In genomic region chr14:118709736-118710135, GRCm38 (mm10) we compare ENCODE assay signal across 8 mouse cellular contexts. TPM values are rescaled to one million over a fixed set of nuclear protein-coding genes. Genes with fewer than 3 reads are reported as not detected.
DNase-seq lines count a peak whose midpoint lies in the region; ATAC-seq and TF ChIP-seq lines count a peak whose summit lies in the region.

No protein-coding gene starts in this region.

- no peaks in the 10 kb centered on the region for H3K9me3 ChIP-seq in ES-Bruce4 (replicated peaks; ENCODE audit: control insufficient read depth, insufficient read depth, low read length, poor library complexity, severe bottlenecking)
- H3K9me3 ChIP-seq in forebrain, postnatal 0 days (ENCODE audit: low read length) = no peaks in the 10 kb centered on the region
- no peaks in the 10 kb centered on the region for H3K9me3 ChIP-seq in lung, embryonic 15.5 days

- ATAC-seq in forebrain, postnatal 0 days = peak; percentile 81
- ATAC-seq in lung, embryonic 15.5 days (ENCODE audit: borderline replicate concordance, extremely low read depth, low FRiP score, low TSS enrichment) = peak; percentile 72

- peak; percentile 97 for TF ChIP-seq EP300 in ES-Bruce4 (IDR thresholded peaks at IDR 0.05; ENCODE audit: insufficient read depth, low read depth, low read length)

- no peaks in the 10 kb centered on the region for H3K27me3 ChIP-seq in ES-Bruce4 (ENCODE audit: control insufficient read depth, insufficient read depth, low read length, poor library complexity, severe bottlenecking)
- H3K27me3 ChIP-seq in forebrain, postnatal 0 days (ENCODE audit: insufficient read depth, low read length) = peaks cover 7% of the 10 kb centered on the region
- H3K27me3 ChIP-seq in lung, embryonic 15.5 days = peaks cover 45% of the 10 kb centered on the region

- H3K4me3 ChIP-seq in ES-Bruce4 (ENCODE audit: low read depth, low read length) = no peak overlapping the region
- no peak overlapping the region for H3K4me3 ChIP-seq in forebrain, postnatal 0 days (ENCODE audit: low read depth, low read length)
- no peak overlapping the region for H3K4me3 ChIP-seq in lung, embryonic 15.5 days

- no peaks in the 10 kb centered on the region for H3K36me3 ChIP-seq in ES-Bruce4 (ENCODE audit: control insufficient read depth, insufficient read depth, low read length, poor library complexity, severe bottlenecking)
- H3K36me3 ChIP-seq in forebrain, postnatal 0 days (ENCODE audit: insufficient read depth) = no peaks in the 10 kb centered on the region
- no peaks in the 10 kb centered on the region for H3K36me3 ChIP-seq in lung, embryonic 15.5 days

- peak; percentile 31 for TF ChIP-seq CTCF in ES-Bruce4 (IDR thresholded peaks at IDR 0.05; ENCODE audit: low read depth, low read length)
- TF ChIP-seq CTCF in forebrain, postnatal 0 days (IDR thresholded peaks at IDR 0.05; ENCODE audit: low read depth) = peak; percentile 59

- no peak for TF ChIP-seq POLR2A in ES-Bruce4 (IDR thresholded peaks at IDR 0.05; ENCODE audit: insufficient read depth, low read length)

- peaks cover 2% of the 10 kb centered on the region for H3K4me1 ChIP-seq in ES-Bruce4 (ENCODE audit: control insufficient read depth, insufficient read depth, low read length)
- H3K4me1 ChIP-seq in forebrain, postnatal 0 days (ENCODE audit: insufficient read depth) = peaks cover 16% of the 10 kb centered on the region; the same call in 1 of the 2 replicates
- H3K4me1 ChIP-seq in lung, embryonic 15.5 days = peaks cover 42% of the 10 kb centered on the region

- H3K9ac ChIP-seq in ES-Bruce4 (ENCODE audit: low read depth, poor library complexity, severe bottlenecking) = peak overlapping the region; percentile 39
- no peak overlapping the region for H3K9ac ChIP-seq in forebrain, postnatal 0 days
- H3K9ac ChIP-seq in lung, embryonic 15.5 days = no peak overlapping the region

- DNase-seq in c-Kit-positive CD71-positive TER-119-positive erythroid progenitor cells, embryonic 14.5 days (ENCODE audit: low spot score) = peak; percentile 43
- DNase-seq in forebrain, postnatal 0 days = peak; percentile 84
- peak; percentile 89 for DNase-seq in heart, postnatal 4 days
- DNase-seq in layer of hippocampus, adult 9-10 months (ENCODE audit: low spot score) = peak; percentile 72
- peak; percentile 57 for DNase-seq in ovary, postnatal 10 days (ENCODE audit: low spot score)
- peak; percentile 15 to 37 for DNase-seq in thymus, postnatal 10 days (ENCODE audit: low spot score in 2 of 2)

- peak overlapping the region; percentile 93 for H3K27ac ChIP-seq in ES-Bruce4 (ENCODE audit: insufficient read depth, low read length)
- no peak overlapping the region for H3K27ac ChIP-seq in forebrain, postnatal 0 days (ENCODE audit: low read depth, low read length)
- 0 out of 2 replicates have a peak overlapping the region, but pooled peaks have one; percentile 15 for H3K27ac ChIP-seq in lung, embryonic 15.5 days

- no peak overlapping the region for H3K4me2 ChIP-seq in forebrain, postnatal 0 days (ENCODE audit: low read depth)
- no peak overlapping the region for H3K4me2 ChIP-seq in lung, embryonic 15.5 days

- WGBS in forebrain, postnatal 0 days = 18% methylated on average over 11 of the region's 11 CpGs
- WGBS in lung, embryonic 15.5 days = 19% methylated on average over 11 of the region's 11 CpGs

RNA-seq across cellular contexts. Expression of gene Abcc4, which starts 3.7 kb away (rescaled TPM):
- polyA plus RNA-seq in ES-Bruce4 (2011; ENCODE audit: insufficient read depth, insufficient read length, low read depth, missing spikeins) = 29.0 and 32.2 TPM in 2 replicates
- 1.7 and 4.1 TPM in 2 replicates for total RNA-seq in forebrain, postnatal 0 days (2014; rRNA removed)
- 1.2 and 2.0 TPM in 2 replicates for polyA plus RNA-seq in forebrain, postnatal 0 days (2015; fragmentation: Nextera tagmentation; extraction: Ambion mirVana)
- 1 to 10 TPM; 2.9 to 3.1 TPM for total RNA-seq in heart, postnatal 4 days (2021)
- polyA plus RNA-seq in lung, embryonic 15.5 days (2015; fragmentation: Nextera tagmentation; extraction: Ambion mirVana) = 2.0 and 2.3 TPM in 2 replicates

Comparison
In these comparisons a context has a peak if more than half of its experiments do, and no peak if none do; other contexts are left out.
1. DNase-seq: peak in every context shown above with its lines; median percentile 89 in heart, postnatal 4 days; 84 in forebrain, postnatal 0 days; 72 in layer of hippocampus, adult 9-10 months; 57 in ovary, postnatal 10 days; 43 in c-Kit-positive CD71-positive TER-119-positive erythroid progenitor cells, embryonic 14.5 days; 26 in thymus, postnatal 10 days.